Mouse (Mus musculus): ENCODE results near the gene Hoxb7.

Hoxb7 gene

DNA sequence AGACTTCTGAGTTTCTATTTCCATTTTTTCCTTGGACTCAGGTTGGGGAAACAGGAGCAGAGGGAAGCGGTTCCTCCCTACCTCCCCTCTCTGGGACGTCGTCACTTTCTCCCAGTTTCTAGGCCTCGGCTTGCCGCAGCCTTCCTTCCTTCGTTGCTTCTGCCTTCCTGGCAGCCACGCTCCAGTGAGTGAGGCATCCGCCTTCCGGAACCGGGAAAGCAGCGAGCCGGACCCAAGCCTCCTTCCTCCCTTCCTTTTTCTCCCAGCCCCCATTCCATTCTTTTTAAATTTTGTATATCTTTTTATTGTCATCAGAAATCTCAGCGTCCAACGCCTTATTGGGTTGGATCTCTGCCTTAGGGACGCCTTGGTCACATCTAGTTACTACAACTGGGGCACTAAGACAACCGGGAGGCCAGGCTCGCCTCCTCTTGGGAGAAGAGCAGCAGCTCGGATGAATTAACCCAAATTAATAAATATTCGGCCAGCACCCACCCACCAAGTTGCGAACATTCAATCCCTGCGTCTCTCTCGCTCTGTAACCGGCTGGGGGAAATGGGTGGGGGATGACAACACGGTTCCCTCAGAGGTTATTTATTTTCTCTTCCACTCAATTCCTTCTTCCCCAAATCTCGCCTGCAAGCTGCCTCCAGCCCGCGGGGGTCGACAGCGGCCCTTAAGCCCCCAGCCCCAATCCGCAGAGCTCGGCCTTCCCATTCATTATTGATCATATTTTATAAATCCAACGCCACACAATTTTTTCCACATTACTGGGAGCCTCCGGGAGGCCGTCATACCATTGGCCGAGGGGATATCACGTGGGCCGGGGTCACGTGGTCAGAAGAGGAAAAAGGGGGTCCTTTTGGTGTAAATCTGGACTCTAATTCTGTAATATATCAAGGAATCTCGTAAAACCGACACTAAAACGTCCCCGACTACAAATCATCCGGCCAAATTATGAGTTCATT lies at the start of gene Hoxb7:
Gene Hoxb7 (plus strand): TSS at position 853 of the 968 bp plus-strand sequence.
- DNase-seq (ENCODE audit: low read depth, low spot score), result no peak

- DNase-seq (ENCODE audit: low read depth, low spot score), result peak; percentile 70
Measured at GRCm38 (mm10) chr11:96240211-96240610, 46.2 kb upstream of the Hoxb7 start.

GRCm38 (mm10) chr11:96250901-96251300 lies 35.5 kb upstream of the Hoxb7 start:
- DNase-seq (ENCODE audit: low read depth, low spot score), result no peak

- no peak for DNase-seq (ENCODE audit: low read depth, low spot score)
Measured at GRCm38 (mm10) chr11:96251480-96252031, 34.9 kb upstream of the Hoxb7 start.

- DNase-seq (ENCODE audit: low read depth, low spot score), result no peak
Measured at GRCm38 (mm10) chr11:96252541-96253120, 33.8 kb upstream of the Hoxb7 start.

DNA sequence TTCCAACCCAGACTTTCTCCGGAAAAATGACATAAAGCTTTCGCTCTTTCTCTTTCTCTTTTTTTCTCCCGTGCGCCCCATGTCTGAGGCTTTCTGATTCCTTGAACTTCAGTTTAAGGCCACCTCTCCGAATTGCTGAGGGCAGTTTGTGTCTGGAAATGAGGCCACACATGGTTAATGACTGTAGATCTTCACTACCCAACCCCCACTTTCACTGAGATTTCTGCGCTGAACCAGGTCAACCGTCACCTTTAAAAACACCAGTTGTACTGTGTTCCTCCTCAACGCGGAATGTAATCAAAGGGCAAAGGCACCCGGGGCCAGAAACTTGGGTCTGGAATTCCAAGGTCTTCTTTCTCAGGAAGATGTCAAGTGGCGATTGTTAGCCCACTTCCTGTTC lies 32.2 kb upstream of the Hoxb7 start:
- DNase-seq (ENCODE audit: low read depth, low spot score), result no peak

- DNase-seq (ENCODE audit: low read depth, low spot score), result no peak
Measured at GRCm38 (mm10) chr11:96255111-96255995, 31.1 kb upstream of the Hoxb7 start.

DNA sequence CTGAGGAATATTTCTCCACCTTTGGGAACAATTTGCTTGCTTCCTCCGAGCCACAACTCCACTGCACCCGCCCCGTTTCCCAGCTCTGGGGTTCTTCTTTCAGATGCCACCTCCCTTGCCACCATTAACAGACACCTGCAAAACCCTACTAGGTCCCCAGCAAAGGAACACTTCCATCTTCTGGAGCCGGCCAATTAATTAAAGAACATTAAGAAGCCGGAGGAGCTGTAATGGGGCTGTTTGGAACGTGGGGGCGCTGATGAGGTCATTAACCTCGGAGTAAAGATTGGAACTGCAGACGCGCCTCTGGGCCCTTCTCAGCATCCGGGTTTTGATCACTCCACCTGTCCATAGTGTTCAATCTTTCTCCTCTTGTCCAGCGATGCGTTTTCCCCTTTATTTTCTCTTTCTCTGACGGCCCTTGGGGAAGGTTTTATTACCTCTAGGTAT lies 30.4 kb upstream of the Hoxb7 start:
- peak; percentile 36 for DNase-seq (ENCODE audit: low read depth, low spot score)

DNA sequence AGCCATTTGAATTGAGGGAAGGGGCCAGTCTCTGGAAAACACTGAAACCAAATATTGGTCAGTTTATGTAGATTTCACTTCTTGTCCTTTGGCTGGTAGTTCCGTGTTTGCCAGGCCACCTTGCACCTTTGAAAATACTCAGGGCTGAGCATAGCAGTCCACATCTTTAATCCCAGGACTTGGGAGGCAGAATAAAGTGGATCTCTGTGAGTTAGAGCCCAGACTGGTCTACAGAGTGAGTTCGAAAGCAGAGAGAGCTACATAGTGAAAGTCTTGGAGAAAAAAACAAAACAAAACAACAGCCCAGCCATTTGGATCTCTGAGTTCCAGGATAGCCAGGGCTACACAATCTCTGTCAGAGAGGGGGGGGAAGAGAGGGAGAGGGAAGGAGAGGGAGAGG lies 29.3 kb upstream of the Hoxb7 start:
- no peak for DNase-seq (ENCODE audit: low read depth, low spot score)

GRCm38 (mm10) chr11:96259038-96259437 lies 27.4 kb upstream of the Hoxb7 start:
- no peak for DNase-seq (ENCODE audit: low read depth, low spot score)

DNA sequence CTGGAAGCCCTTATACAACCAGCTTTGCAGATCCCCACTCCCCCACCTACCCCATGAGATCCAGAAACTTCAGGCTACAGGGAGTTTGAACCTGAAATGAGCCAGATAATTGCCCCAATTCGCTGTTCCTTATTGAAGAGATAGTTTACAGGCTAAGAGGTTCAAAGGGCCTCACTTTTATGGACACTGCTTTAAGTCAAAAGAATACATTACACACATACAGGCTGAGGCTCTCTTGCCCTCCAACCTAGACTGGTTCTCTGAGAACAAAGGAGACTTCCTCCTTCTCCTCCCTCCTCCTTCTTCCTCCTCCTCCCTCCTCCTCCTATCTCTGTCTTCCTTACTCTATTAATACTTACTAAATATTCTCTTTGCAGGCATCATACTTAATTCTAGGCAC lies 26.9 kb upstream of the Hoxb7 start:
- DNase-seq (ENCODE audit: low read depth, low spot score), result no peak

DNA sequence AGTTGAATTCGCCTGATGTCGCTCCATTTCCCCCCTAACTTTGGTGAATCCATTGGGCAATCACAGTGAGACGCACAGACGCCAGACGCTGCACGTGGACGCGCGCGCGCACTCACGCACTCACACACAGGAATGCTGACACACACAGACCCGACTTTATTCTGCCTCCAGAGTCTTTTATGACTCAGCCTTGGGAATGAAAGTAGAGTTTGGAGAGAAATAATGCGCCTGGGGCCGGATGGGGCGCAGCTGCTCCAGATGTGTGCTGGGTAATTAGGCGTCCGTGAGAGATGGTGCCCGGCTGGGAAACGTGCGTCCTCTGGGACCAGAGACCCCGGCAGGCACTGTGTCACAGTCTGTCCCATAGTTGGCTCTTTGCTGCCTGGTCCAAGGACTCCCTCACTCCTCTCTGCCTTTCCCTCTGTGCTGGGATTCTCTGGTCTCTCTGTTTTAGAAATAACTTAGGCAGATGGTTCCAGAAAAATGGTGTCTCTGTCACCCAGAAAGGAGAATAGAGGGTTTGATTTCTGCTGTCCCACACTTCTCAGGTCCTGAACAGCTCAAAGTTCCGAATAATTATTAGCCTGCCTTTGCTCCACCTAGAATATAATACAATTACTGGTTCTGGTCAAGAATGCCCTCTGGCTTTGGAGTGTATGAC lies 26.0 kb upstream of the Hoxb7 start:
- DNase-seq (ENCODE audit: low read depth, low spot score), result no peak

DNA sequence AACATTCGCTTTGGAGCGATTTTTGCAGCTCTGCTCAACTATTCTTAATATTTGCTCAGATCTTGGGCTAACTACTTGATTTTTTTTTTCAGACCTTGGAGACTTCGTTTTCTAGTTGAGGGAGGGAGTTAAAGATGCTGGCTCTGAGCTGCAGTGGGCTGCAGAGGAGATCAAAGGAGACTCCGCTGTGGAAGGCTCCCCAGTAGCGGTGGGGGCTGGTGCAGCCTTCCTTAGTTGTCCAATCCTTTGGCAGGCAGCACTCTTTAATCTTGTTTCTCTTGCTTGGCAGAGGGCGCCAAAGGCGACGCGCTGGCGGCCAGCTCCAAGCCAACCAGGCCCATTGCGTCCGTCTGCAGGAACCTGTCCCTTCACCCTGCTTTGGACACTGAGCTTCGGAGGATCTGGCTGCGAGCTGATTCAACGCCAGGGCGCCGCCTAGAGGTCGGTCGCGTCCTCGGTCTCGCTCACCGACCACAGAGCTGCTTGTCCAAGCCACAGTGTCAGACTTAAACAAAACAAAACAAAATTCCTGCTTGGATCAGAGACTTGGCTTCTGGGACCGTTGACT lies 25.0 kb upstream of the Hoxb7 start:
- DNase-seq (ENCODE audit: low read depth, low spot score), result peak; percentile 74

GRCm38 (mm10) chr11:96262262-96262830 lies 24.1 kb upstream of the Hoxb7 start:
- DNase-seq (ENCODE audit: low read depth, low spot score), result no peak

- DNase-seq (ENCODE audit: low read depth, low spot score), result no peak
Measured at GRCm38 (mm10) chr11:96263636-96264389, 22.6 kb upstream of the Hoxb7 start.

DNA sequence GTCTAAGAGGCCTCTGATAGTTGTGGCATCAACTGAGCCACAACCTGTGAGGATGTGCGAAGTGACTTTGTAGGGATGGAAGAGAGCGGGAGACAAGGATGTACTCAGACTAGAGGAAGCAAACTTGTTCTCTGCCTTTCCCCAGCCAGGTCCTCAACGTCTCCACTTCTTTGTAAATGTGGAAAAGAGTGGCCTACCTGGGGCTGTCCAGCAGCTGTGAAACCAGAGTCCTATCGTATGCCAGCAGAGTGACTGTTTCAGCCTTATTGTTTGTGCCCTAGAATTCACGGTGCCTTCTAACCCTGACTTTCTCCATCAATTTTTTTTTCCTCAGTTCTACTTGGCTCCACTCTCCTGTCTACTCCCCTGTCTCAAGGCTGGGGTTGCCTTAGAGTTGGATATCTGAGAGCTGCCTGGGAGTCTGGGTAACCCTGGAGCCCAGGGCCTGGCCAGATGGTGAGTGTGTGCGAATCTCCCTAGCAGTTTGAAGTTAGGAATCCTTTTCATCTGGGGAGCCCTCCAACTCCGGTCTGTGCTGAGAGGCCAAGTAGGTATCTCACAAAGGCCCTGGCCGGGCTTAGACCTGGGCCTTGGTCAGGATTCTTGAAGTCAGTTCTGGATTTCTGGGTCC lies 21.9 kb upstream of the Hoxb7 start:
- no peak for DNase-seq (ENCODE audit: low read depth, low spot score)

GRCm38 (mm10) chr11:96265954-96266353 lies 20.5 kb upstream of the Hoxb7 start:
- no peak for DNase-seq (ENCODE audit: low read depth, low spot score)

- no peak for DNase-seq (ENCODE audit: low read depth, low spot score)
Measured at GRCm38 (mm10) chr11:96267021-96267920, 19.2 kb upstream of the Hoxb7 start.
